Mouse (Mus musculus) forebrain, embryonic 11.5 days (tissue): ENCODE measurements around the gene Gm11213. TPM values are rescaled to one million over a fixed set of nuclear protein-coding genes. Genes with fewer than 3 reads are reported as not detected.

Source experiments
- ATAC-seq: fragments of 200-750 bp; cut with Nextera tagmentation; replicated peaks from 2 replicates; pipeline ENCODE4 v1.8.0; 2017; ENCODE audit warnings: moderate TSS enrichment; ENCODE audit not compliant: low FRiP score
- DNase-seq: peaks from one replicate; pipeline ENCODE4 v3.0.0-alpha.2; 2017; ENCODE audit warnings: low spot score
- H3K27ac ChIP-seq: fragments of 300-500 bp; sonication (generic); 2 replicates; pipeline ENCODE4 v1.5.1; 2014; ENCODE audit warnings: low read depth, low read length
- H3K27me3 ChIP-seq: fragments of 300-500 bp; sonication (generic); 2 replicates; pipeline ENCODE4 v1.6.1; 2014; ENCODE audit warnings: mild to moderate bottlenecking, low read length, mixed read lengths; ENCODE audit not compliant: control insufficient read depth, insufficient read depth
- H3K36me3 ChIP-seq: fragments of 300-500 bp; sonication (generic); 2 replicates; pipeline ENCODE4 v1.6.1; 2014; ENCODE audit warnings: mild to moderate bottlenecking, low read length, moderate library complexity, mixed read lengths; ENCODE audit not compliant: control insufficient read depth, insufficient read depth
- H3K4me1 ChIP-seq: fragments of 300-500 bp; sonication (generic); replicated peaks from 2 replicates; pipeline ENCODE4 v1.6.1; 2014; ENCODE audit warnings: low read length, mixed read lengths; ENCODE audit not compliant: control insufficient read depth, insufficient read depth
- H3K4me2 ChIP-seq: fragments of 300-500 bp; sonication (generic); 2 replicates; pipeline ENCODE4 v1.6.1; 2014; ENCODE audit warnings: low read depth, mild to moderate bottlenecking, low read length, moderate library complexity, mixed read lengths; ENCODE audit not compliant: severe bottlenecking
- H3K4me3 ChIP-seq: fragments of 300-500 bp; sonication (generic); 2 replicates; pipeline ENCODE4 v1.5.1; 2014; ENCODE audit warnings: low read depth, low read length
- H3K9ac ChIP-seq: fragments of 300-500 bp; sonication (generic); 2 replicates; pipeline ENCODE4 v1.6.1; 2014; ENCODE audit warnings: low read length
- H3K9me3 ChIP-seq: fragments of 300-500 bp; sonication (generic); 2 replicates; pipeline ENCODE4 v1.6.1; 2016; ENCODE audit warnings: low read length, mixed read lengths; ENCODE audit not compliant: control insufficient read depth
- WGBS: fragments of 180-500 bp; shearing (Covaris S2); extraction: QIAGEN DNeasy Blood & Tissue Kit; methylation state at CpG from one replicate; pipeline ENCODE4 v1.1.7; 2014; 5-methylcytosine and 5-hydroxymethylcytosine counted together
- polyA plus RNA-seq: library from polyadenylated mRNA; unstranded; fragments of >200 nt; fragmentation: Nextera tagmentation; extraction: Ambion mirVana; gene quantifications from 2 replicates; pipeline ENCODE4 v1.2.1, GENCODE M21; 2014

Gene Gm11213
- polyA plus RNA-seq, result not detected in 2 replicates

DNA sequence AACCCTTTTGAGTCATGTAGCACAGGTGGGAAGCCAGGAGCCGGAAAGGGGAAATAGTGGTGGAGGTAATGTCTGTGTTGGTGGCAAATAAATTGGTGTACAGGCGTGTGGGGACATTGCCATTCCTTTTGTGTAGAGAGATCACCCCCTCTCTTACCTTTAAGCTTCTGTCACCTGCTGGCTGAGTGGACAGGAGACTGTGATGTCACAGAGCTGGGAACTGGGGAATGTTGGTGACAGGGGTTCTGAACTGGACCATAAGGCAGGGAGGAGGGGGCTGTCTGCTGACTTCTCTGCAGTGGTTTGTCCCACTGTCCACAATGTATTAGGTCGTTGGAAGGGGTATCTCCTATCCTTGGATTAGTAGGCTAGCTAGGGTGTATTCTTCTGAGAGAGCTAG is at the start of gene Gm11213:
TSS of gene Gm11213 (minus strand) at position 317 of the 400 bp plus-strand sequence.
- DNase-seq, result no peak
- Histone ChIP-seq H3K36me3 (no peaks in the 10 kb centered on the region), H3K9me3 (no peaks in the 10 kb centered on the region), H3K4me1 (no peaks in the 10 kb centered on the region), H3K27ac (no peak within 1 kb of the TSS), H3K9ac (no peak within 1 kb of the TSS), H3K4me3 (no peak within 1 kb of the TSS), H3K4me2 (no peak within 1 kb of the TSS), H3K27me3 (no peaks in the 10 kb centered on the region)
- WGBS, result 80% methylated on average over 3 of the region's 3 CpGs
- no peak for ATAC-seq

DNA sequence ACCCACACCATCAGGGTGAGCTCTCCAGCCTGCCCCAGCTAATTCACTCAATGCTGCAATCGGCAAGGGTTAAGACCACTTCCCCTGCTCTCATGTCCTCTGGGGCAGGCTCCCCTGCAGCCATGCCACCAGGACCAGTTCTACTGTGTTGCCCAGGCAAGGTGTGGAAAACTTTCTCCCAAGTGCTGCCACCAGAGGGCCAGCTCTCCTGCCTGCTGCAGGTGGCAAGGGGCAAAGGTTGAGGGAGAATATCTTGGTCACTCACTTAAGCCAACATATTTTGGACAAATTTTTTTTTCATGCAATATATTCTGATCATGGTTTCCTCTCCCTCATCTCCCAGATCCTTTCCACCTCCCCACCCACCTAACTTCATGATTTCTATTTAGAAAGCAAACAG is 49.3 kb upstream of the Gm11213 start:
- no peaks in the 10 kb centered on the region for H3K36me3 ChIP-seq
- no peaks in the 10 kb centered on the region for H3K27me3 ChIP-seq
- H3K4me3 ChIP-seq, result no peak overlapping the region
- no peak overlapping the region for H3K4me2 ChIP-seq
- ATAC-seq (no peak), DNase-seq (no peak)
- H3K27ac ChIP-seq, result no peak overlapping the region
- H3K9ac ChIP-seq, result no peak overlapping the region
- WGBS, result 75% methylated on average over 1 of the region's 1 CpGs
- 0 out of 2 replicates have a peak, but pooled peaks cover 4% of the 10 kb centered on the region for H3K4me1 ChIP-seq
- H3K9me3 ChIP-seq, result no peaks in the 10 kb centered on the region

GRCm38 (mm10) chr4:63643956-63644726 is 39.1 kb upstream of the Gm11213 start:
- DNase-seq, result no peak
- Histone ChIP-seq H3K4me3 (no peak overlapping the region), H3K9me3 (no peaks in the 10 kb centered on the region), H3K27ac (no peak overlapping the region), H3K27me3 (no peaks in the 10 kb centered on the region), H3K9ac (no peak overlapping the region), H3K4me2 (no peak overlapping the region), H3K36me3 (no peaks in the 10 kb centered on the region), H3K4me1 (no peaks in the 10 kb centered on the region)
- no peak for ATAC-seq

- no peaks in the 10 kb centered on the region for H3K36me3 ChIP-seq
- H3K4me1 ChIP-seq, result no peaks in the 10 kb centered on the region
- H3K4me2 ChIP-seq, result no peak overlapping the region
- H3K9ac ChIP-seq, result no peak overlapping the region
- ATAC-seq (no peak), DNase-seq (no peak)
- no peak overlapping the region for H3K27ac ChIP-seq
- H3K4me3 ChIP-seq, result no peak overlapping the region
- H3K9me3 ChIP-seq, result no peaks in the 10 kb centered on the region
- 82% methylated on average over 2 of the region's 2 CpGs for WGBS
- H3K27me3 ChIP-seq, result no peaks in the 10 kb centered on the region
These were observed 34.8 kb upstream of the Gm11213 start for GRCm38 (mm10) chr4:63639842-63640241.

- H3K27me3 ChIP-seq, result no peaks in the 10 kb centered on the region
- no peaks in the 10 kb centered on the region for H3K36me3 ChIP-seq
- no peak overlapping the region for H3K4me2 ChIP-seq
- no peak overlapping the region for H3K4me3 ChIP-seq
- no peak for DNase-seq
- no peak overlapping the region for H3K27ac ChIP-seq
- no peak for ATAC-seq
- no peak overlapping the region for H3K9ac ChIP-seq
- WGBS, result 67% methylated on average over 1 of the region's 1 CpGs
- no peaks in the 10 kb centered on the region for H3K4me1 ChIP-seq
- H3K9me3 ChIP-seq, result no peaks in the 10 kb centered on the region
These were observed 33.5 kb upstream of the Gm11213 start for GRCm38 (mm10) chr4:63638603-63639002.

DNA sequence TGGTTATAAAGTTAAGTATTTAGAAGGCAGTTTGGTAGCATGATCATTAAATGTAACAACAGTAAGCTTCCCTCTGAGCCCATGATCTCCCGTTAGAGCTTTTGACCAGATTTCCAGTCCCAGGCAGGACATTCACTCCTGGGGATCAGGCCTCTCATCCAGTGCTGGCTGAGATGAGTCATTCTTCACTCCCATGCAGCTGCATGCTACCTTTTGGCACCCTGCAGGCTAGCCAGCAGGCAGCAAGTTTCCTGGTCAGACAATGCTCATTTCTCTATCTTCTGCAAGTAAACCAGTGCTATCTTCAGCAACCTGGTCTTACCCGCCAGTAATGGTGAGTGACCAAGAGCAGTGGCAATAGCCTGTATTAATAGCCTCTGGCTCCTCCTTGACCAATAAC is 28.1 kb upstream of the Gm11213 start:
- no peak for DNase-seq
- no peak overlapping the region for H3K27ac ChIP-seq
- H3K9ac ChIP-seq, result no peak overlapping the region
- no peaks in the 10 kb centered on the region for H3K27me3 ChIP-seq
- no peak overlapping the region for H3K4me3 ChIP-seq
- ATAC-seq, result no peak
- 91% methylated on average over 2 of the region's 2 CpGs for WGBS
- no peaks in the 10 kb centered on the region for H3K4me1 ChIP-seq
- no peak overlapping the region for H3K4me2 ChIP-seq
- no peaks in the 10 kb centered on the region for H3K36me3 ChIP-seq
- no peaks in the 10 kb centered on the region for H3K9me3 ChIP-seq

- WGBS, result 95% methylated on average over 8 of the region's 8 CpGs
- Histone ChIP-seq H3K9me3 (no peaks in the 10 kb centered on the region), H3K4me3 (no peak overlapping the region), H3K27ac (no peak overlapping the region), H3K9ac (no peak overlapping the region), H3K4me1 (no peaks in the 10 kb centered on the region), H3K36me3 (no peaks in the 10 kb centered on the region), H3K4me2 (no peak overlapping the region), H3K27me3 (no peaks in the 10 kb centered on the region)
- ATAC-seq, result no peak
- no peak for DNase-seq
These were observed 22.1 kb upstream of the Gm11213 start for GRCm38 (mm10) chr4:63627111-63627510.

GRCm38 (mm10) chr4:63625563-63626080 is 20.6 kb upstream of the Gm11213 start:
- no peak overlapping the region for H3K4me3 ChIP-seq
- H3K9ac ChIP-seq, result no peak overlapping the region
- WGBS, result 77% methylated on average over 3 of the region's 3 CpGs
- H3K4me1 ChIP-seq, result no peaks in the 10 kb centered on the region
- DNase-seq (no peak), ATAC-seq (no peak)
- H3K4me2 ChIP-seq, result no peak overlapping the region
- H3K27ac ChIP-seq, result no peak overlapping the region
- H3K36me3 ChIP-seq, result no peaks in the 10 kb centered on the region
- H3K27me3 ChIP-seq, result no peaks in the 10 kb centered on the region
- no peaks in the 10 kb centered on the region for H3K9me3 ChIP-seq

- Histone ChIP-seq H3K4me3 (no peak within 1 kb of the TSS), H3K27ac (no peak within 1 kb of the TSS), H3K27me3 (no peaks in the 10 kb centered on the region), H3K4me1 (no peaks in the 10 kb centered on the region), H3K36me3 (no peaks in the 10 kb centered on the region), H3K9ac (no peak within 1 kb of the TSS), H3K4me2 (no peak within 1 kb of the TSS), H3K9me3 (no peaks in the 10 kb centered on the region)
- peak; percentile 76 for DNase-seq
- 0 out of 2 replicates have a peak, but pooled peaks have one; percentile 24 for ATAC-seq
- 56% methylated on average over 5 of the region's 5 CpGs for WGBS
These were observed 17.3 kb upstream of the Gm11213 start, which contains the start of gene Tex48 for GRCm38 (mm10) chr4:63622378-63622835. Gene Tex48 (minus strand): TSS chr4:63622428.
